ENCODE assay signal across 9 mouse cellular contexts in genomic region chr6:100875862-100876623, GRCm38 (mm10). TPM values are rescaled to one million over a fixed set of nuclear protein-coding genes. Genes with fewer than 3 reads are reported as not detected.
A peak's percentile ranks its signal among the peaks of the same experiment; 100 is the strongest.
DNase-seq lines count a peak whose midpoint lies in the region; ATAC-seq and TF ChIP-seq lines count a peak whose summit lies in the region.
"Had no signal": no experiment of that assay in that cellular context is flagged by ENCODE, and none has a peak within 500 bp of the region (broad histone marks: within the 10 kb centered on the region; RNA-seq: fewer than 3 reads in every experiment).

No protein-coding gene starts in this region.

- no peak overlapping the region for H3K27ac ChIP-seq in hindbrain, embryonic 10.5 days
- H3K27ac ChIP-seq in hindbrain, embryonic 12.5 days, result no peak overlapping the region
- no peak overlapping the region for H3K27ac ChIP-seq in ES-E14 (ENCODE audit: insufficient read depth, low read depth, low read length, poor library complexity, severe bottlenecking)
- H3K27ac ChIP-seq in forebrain, embryonic 14.5 days (ENCODE audit: low read depth, low read length), result no peak overlapping the region
- H3K27ac ChIP-seq: liver, embryonic 13.5 days had no signal

- H3K9ac ChIP-seq in hindbrain, embryonic 12.5 days, result no peak overlapping the region
- no peak overlapping the region for H3K9ac ChIP-seq in ES-E14 (ENCODE audit: insufficient read depth, low read depth, low read length, poor library complexity, severe bottlenecking)
- H3K9ac ChIP-seq in forebrain, embryonic 14.5 days (ENCODE audit: low read length), result no peak overlapping the region
- H3K9ac ChIP-seq: liver, embryonic 13.5 days had no signal

- 68% methylated on average over 20 of the region's 20 CpGs for WGBS in hindbrain, embryonic 10.5 days
- WGBS in hindbrain, embryonic 12.5 days, result 73% methylated on average over 20 of the region's 20 CpGs
- 73% methylated on average over 20 of the region's 20 CpGs for WGBS in forebrain, embryonic 14.5 days

- no peak overlapping the region for H3K4me2 ChIP-seq in hindbrain, embryonic 12.5 days (replicated peaks)
- no peak overlapping the region for H3K4me2 ChIP-seq in forebrain, embryonic 14.5 days (ENCODE audit: low read length)
- H3K4me2 ChIP-seq: liver, embryonic 13.5 days had no signal

- in situ Hi-C loops in ES-E14 (cut with MboI; ENCODE audit: low sequenced_read_pairs in 2 of 2, unreplicated experiment in 2 of 2), result loop anchor here (10.0 to 25.0 kb wide), 2 partner anchors 201 to 386 kb away; partner anchors contain the start of gene Shq1 (in 1 of the 2)

- H3K36me3 ChIP-seq in hindbrain, embryonic 10.5 days, result no peaks in the 10 kb centered on the region
- no peaks in the 10 kb centered on the region for H3K36me3 ChIP-seq in hindbrain, embryonic 12.5 days
- no peaks in the 10 kb centered on the region for H3K36me3 ChIP-seq in ES-E14 (ENCODE audit: control insufficient read depth, insufficient read depth, low read length, poor library complexity, severe bottlenecking)
- no peaks in the 10 kb centered on the region for H3K36me3 ChIP-seq in forebrain, embryonic 14.5 days (ENCODE audit: control insufficient read depth, insufficient read depth, low read length)
- H3K36me3 ChIP-seq: liver, embryonic 13.5 days had no signal

- peaks cover 17% of the 10 kb centered on the region for H3K27me3 ChIP-seq in hindbrain, embryonic 10.5 days (ENCODE audit: insufficient read depth, poor library complexity, severe bottlenecking)
- H3K27me3 ChIP-seq in hindbrain, embryonic 12.5 days, result peaks cover 10% of the 10 kb centered on the region
- no peaks in the 10 kb centered on the region for H3K27me3 ChIP-seq in forebrain, embryonic 14.5 days (replicated peaks; ENCODE audit: control insufficient read depth, insufficient read depth, low read length)
- H3K27me3 ChIP-seq: liver, embryonic 13.5 days had no signal

- H3K4me1 ChIP-seq in hindbrain, embryonic 10.5 days (replicated peaks), result no peaks in the 10 kb centered on the region
- H3K4me1 ChIP-seq in hindbrain, embryonic 12.5 days, result no peaks in the 10 kb centered on the region
- peaks cover 0 to 3% of the 10 kb centered on the region in 2 experiments; a peak in 1 of 4 replicates for H3K4me1 ChIP-seq in ES-E14 (ENCODE audit: control insufficient read depth in 2 of 2, insufficient read depth in 2 of 2, low read length in 2 of 2, poor library complexity in 1 of 2)
- H3K4me1 ChIP-seq in forebrain, embryonic 14.5 days (ENCODE audit: control insufficient read depth, insufficient read depth, low read length), result no peaks in the 10 kb centered on the region
- H3K4me1 ChIP-seq: liver, embryonic 13.5 days had no signal

- peak; percentile 60 for DNase-seq in hindbrain, embryonic 10.5 days (ENCODE audit: low spot score)
- peak; percentile 51 for DNase-seq in ES-E14 (ENCODE audit: low read depth, low spot score)
- peak; percentile 91 for DNase-seq in forebrain, embryonic 14.5 days (ENCODE audit: low spot score)
- peak; percentile 62 for DNase-seq in kidney, postnatal 14 days
- peak; percentile 73 for DNase-seq in lung, postnatal 10 days
- peak; percentile 33 for DNase-seq in right cerebral cortex, postnatal 25 days
- DNase-seq: liver, embryonic 13.5 days had no signal

- H3K4me3 ChIP-seq in hindbrain, embryonic 10.5 days, result no peak overlapping the region
- no peak overlapping the region for H3K4me3 ChIP-seq in hindbrain, embryonic 12.5 days
- no peak overlapping the region for H3K4me3 ChIP-seq in ES-E14 (ENCODE audit: insufficient read depth in 1 of 2, low read depth in 1 of 2, low read length in 2 of 2, poor library complexity in 1 of 2, severe bottlenecking in 1 of 2)
- H3K4me3 ChIP-seq in forebrain, embryonic 14.5 days (ENCODE audit: low read depth, low read length), result no peak overlapping the region
- H3K4me3 ChIP-seq: liver, embryonic 13.5 days had no signal

- H3K9me3 ChIP-seq in hindbrain, embryonic 10.5 days, result peaks cover 5% of the 10 kb centered on the region; the same call in 1 of the 2 replicates
- H3K9me3 ChIP-seq in hindbrain, embryonic 12.5 days (replicated peaks), result 0 out of 2 replicates have a peak, but pooled peaks cover 9% of the 10 kb centered on the region
- no peaks in the 10 kb centered on the region for H3K9me3 ChIP-seq in ES-E14 (ENCODE audit: control insufficient read depth, insufficient read depth, low read depth, low read length)
- H3K9me3 ChIP-seq in forebrain, embryonic 14.5 days (replicated peaks; ENCODE audit: control insufficient read depth, low read length), result no peaks in the 10 kb centered on the region
- H3K9me3 ChIP-seq: liver, embryonic 13.5 days had no signal

- ATAC-seq in hindbrain, embryonic 12.5 days (ENCODE audit: low FRiP score), result no peak
- ATAC-seq in cerebellum, adult (ENCODE audit: insufficient number of reproducible peaks, low FRiP score, low TSS enrichment), result 0 out of 2 replicates have a peak, but pooled peaks have one; percentile 32
- ATAC-seq in forebrain, embryonic 14.5 days, result 0 out of 2 replicates have a peak, but pooled peaks have one; percentile 55

TF ChIP-seq in ES-E14, 5 proteins besides CTCF, POLR2A, EP300 and RAD21:
- no peak for TF ChIP-seq MAFK (IDR thresholded peaks at IDR 0.05; ENCODE audit: insufficient read depth, low read depth, low read length)
- TF ChIP-seq ZC3H11A (IDR thresholded peaks at IDR 0.05; ENCODE audit: borderline replicate concordance, low read depth, low read length), result peak; percentile 62; the same call in 1 of the 2 replicates
- 0 out of 2 replicates have a peak, but pooled peaks have one; percentile 10 for TF ChIP-seq ZNF384 (IDR thresholded peaks at IDR 0.05; ENCODE audit: low read depth, low read length)

RNA-seq across cellular contexts. Expression of gene Ppp4r2, which starts 42.6 kb away (rescaled TPM):
- 17.3 and 26.5 TPM in 2 replicates for polyA plus RNA-seq in hindbrain, embryonic 10.5 days (2016; fragmentation: Nextera tagmentation; extraction: Ambion mirVana)
- 27.2 and 29.1 TPM in 2 replicates for polyA plus RNA-seq in hindbrain, embryonic 12.5 days (2016; fragmentation: Nextera tagmentation; extraction: Ambion mirVana)
- 66.8 and 75.3 TPM in 2 replicates for total RNA-seq in ES-E14 (2012; rRNA removed)
- 25.7 and 30.5 TPM in 2 replicates for polyA plus RNA-seq in forebrain, embryonic 14.5 days (2014; fragmentation: Nextera tagmentation; extraction: Ambion mirVana)

Comparison
In these comparisons a context has a peak if more than half of its experiments do, and no peak if none do; other contexts are left out.
1. DNase-seq: peak in every context shown above with its lines; median percentile 91 in forebrain, embryonic 14.5 days; 73 in lung, postnatal 10 days; 62 in kidney, postnatal 14 days; 60 in hindbrain, embryonic 10.5 days; 51 in ES-E14; 33 in right cerebral cortex, postnatal 25 days.